Mouse (Mus musculus): ENCODE data around the gene Nxnl1.

The Nxnl1 gene

DNA sequence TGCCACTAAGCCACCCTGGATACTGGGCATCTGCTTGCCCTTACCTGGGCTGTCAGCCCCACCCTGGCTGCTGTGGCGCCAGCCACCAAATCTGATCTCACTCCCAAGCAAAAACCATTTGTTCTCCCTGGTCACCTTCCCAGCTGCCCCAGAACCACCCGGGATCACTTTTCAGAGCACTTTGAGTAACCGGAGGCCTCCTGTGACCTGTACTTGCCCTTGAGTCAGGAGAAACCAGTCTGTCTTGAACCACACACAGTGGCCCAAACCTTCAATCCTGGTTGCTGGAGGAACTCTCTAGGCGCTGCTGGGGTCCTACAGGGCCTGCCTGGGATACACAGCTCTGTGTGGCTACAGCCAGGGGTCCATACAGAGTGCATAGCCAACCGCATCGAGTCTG is 13.6 kb downstream of the Nxnl1 start:
- DNase-seq = no peak

DNA sequence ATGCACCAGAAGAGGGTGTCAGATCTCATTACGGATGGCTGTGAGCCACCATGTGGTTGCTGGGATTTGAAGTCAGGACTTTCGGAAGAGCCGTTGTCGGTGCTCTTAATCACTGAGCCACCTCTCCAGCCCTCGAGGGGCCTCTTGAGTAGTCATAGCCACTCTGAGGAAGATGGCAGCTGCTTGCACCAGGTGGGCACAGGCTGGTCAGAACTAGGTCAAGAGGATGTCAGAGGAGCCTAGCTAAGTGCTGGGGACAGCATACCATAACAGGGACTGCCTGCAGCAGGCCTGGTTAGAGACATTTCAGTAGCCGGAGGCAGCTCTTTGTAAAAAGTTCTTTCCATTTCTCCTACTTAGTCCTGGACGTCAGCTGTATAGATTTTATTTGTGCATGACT is 15.6 kb downstream of the Nxnl1 start:
- DNase-seq = no peak

DNA sequence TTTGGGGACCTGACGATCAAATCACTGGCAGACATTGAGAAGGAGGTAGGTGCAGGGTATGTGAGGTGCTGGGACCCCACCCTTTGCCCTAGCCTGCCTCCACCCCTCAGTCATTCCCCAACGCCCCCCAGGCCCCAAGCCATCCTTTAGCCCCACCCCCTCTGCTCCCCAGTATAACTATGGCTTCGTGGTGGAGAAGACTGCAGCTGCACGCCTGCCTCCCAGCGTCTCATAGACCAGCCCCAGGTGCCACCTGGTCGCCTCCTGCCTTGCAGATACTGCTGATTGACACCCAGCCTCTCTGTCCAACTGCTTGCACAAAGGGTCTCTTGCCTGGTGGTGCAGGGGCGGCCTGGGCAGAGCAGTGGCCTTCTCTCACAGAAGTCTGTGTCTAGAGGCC is 18.8 kb downstream of the Nxnl1 start:
- DNase-seq = no peak

DNA sequence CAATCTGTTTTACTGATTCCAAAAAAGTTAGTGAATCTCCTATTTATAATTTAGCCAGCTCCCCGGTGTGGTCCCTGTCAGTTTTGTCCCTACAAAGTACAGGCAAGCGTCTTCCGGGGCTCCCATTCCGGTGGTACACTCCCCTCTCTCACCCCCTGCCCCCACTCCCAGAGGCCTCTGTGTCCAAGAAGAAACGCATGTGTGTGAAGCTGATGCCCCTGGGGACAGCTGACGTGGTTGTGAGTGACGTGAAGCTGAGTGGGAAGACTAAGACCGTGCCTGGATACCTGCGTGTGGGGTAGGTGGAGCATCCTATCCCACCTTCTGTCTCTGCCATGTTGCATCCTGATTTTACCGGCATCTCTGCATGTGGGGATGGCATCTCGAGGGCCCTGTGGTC is 21.3 kb downstream of the Nxnl1 start:
- no peak for DNase-seq

GRCm38 (mm10) chr8:71543755-71544154 is 22.6 kb downstream of the Nxnl1 start:
- DNase-seq = no peak

- DNase-seq = peak; percentile 97
Measured at GRCm38 (mm10) chr8:71542632-71543343, 23.6 kb downstream of the Nxnl1 start, which contains the start of gene Mvb12a. Gene Mvb12a (plus strand): TSS chr8:71542922.

GRCm38 (mm10) chr8:71537028-71537867 is 29.2 kb downstream of the Nxnl1 start, which contains the start of gene Bst2:
Gene Bst2 (minus strand): TSS chr8:71537456.
- no peak for DNase-seq

DNA sequence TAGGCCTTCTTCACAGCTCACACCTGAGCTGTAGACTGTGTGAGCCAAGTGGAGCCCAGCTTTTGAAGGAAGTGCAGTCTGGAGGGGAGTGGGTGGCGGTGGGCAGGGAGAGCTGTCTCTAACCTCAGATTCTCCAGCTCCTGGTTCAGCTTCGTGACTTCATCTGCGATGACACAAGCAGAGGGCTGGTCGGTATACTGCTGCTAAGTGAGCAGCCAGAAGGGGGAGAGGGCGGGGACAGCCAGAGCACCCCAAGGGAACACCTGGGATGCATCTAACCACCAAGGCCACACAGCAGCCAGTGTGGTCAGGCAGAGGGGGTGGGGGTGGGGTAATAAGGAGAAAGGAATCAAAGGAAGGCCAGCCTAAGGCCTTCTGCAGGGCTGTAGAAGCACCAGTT is 30.7 kb downstream of the Nxnl1 start:
- DNase-seq = no peak

- no peak for DNase-seq
Measured at GRCm38 (mm10) chr8:71534263-71534810, 32.1 kb downstream of the Nxnl1 start.

- DNase-seq = peak; percentile 53
Measured at GRCm38 (mm10) chr8:71530735-71531467, 35.5 kb downstream of the Nxnl1 start.

GRCm38 (mm10) chr8:71528362-71529073 is 37.9 kb downstream of the Nxnl1 start:
- DNase-seq = no peak

DNA sequence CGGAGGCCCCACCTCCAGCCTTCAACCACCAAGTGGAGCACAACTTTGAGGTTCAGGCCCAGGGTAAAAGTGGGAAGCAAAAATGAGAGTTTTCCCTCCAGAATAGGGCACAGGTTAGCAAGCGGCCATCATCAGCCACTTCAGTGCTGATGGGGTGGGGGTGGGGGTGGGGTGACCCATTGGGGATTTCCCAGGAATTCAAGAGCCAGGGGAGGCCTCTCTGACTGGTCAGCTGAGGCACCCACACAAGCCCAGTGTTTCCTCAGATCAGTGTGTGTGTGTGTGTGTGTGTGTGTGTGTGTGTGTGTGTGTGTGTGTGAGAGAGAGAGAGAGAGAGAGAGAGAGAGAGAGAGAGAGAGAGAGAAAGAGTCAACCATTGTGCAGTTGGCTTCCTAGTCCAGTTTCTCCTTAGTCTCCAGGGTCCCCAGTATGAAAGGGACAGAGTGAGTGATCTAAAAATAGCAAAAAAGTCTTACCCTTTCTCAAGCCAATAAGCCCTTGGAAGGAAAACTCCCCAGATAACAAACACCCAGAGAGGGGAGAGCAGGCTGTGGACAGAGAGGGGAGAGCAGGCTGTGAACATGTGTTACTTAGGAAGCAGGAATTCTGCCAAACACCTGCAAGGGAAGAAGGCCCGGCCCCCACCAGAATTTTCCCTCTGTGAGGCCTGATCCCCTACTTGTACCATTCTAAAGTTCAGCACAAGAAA is 39.1 kb downstream of the Nxnl1 start:
- no peak for DNase-seq

DNA sequence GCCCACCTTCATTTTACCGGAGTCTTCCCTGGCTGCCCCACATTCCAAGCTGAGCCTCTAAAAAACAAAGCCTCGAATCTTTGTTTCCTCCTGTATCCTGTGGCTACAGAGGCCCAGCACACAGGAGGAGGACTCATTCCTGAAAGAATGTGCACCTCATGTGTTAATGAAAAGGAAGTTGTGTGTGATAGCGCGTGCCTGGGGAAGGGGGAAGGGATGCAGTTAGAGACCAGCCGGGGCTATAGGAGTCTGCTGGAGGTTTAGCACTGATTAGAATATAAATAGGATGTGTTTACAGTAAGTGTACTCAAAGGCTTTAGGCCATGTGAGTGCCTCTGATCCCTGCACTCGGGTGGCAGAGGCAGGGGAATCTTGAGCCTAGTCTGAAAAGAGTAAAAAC is 40.1 kb downstream of the Nxnl1 start:
- DNase-seq = no peak

- no peak for DNase-seq
Measured at GRCm38 (mm10) chr8:71525226-71526050, 41.0 kb downstream of the Nxnl1 start, which contains the start of gene Ccdc194. Gene Ccdc194 (minus strand): TSS chr8:71525711.

- peak; percentile 88 for DNase-seq
Measured at GRCm38 (mm10) chr8:71521634-71522033, 44.8 kb downstream of the Nxnl1 start.

DNA sequence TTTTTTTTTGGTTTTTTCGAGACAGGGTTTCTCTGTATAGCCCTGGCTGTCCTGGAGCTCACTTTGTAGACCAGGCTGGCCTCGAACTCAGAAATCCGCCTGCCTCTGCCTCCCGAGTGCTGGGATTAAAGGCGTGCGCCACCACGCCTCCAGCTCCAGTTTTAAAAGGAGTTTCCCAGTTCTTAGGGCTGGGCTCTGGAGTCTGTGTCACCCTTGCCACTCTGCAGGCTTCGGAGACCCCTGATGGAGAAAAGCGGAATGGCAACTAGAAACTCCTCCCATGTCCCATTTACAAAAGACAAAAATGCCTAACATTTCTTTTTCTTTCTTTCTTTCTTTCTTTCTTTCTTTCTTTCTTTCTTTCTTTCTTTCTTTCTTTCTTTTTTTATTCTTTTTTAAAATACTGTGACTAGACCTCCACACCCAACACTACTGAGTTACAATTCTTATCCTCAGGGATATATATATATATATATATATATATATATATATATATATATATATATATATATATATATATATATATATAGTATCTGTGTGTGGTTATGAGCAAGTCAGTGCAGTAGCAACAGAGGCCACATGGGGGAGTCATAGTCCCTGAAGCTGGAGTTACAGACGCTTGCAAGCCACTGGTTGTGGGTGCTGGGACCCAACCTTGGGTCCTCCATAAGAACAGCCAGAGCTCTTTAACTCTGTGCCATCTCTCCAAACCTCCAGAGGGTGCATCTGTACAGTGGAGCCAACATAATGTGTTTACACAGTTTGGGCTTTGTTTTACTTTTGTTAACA is 47.2 kb downstream of the Nxnl1 start:
- peak; percentile 30 for DNase-seq

DNA sequence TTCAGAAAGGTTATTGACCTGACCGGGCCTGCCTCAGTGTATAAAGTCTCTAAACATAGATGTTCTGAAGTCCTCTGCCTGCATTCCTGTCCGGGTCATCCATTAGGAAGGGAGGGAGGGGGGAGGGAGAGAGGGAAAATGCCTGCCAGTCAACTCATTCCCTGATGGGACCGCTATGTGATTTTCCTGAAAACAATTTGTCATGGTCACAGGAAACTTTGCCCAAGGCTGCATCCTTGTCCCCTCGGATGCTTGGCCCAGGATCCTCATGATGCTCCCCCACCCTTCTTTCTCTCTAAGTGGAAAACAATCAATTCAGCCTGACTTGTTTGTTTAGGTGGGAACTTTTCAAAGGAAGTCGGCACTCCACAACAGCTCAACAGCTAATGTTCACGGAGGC is 49.6 kb downstream of the Nxnl1 start:
- DNase-seq = no peak

GRCm38 (mm10) chr8:71515043-71515442 is 51.4 kb downstream of the Nxnl1 start:
- no peak for DNase-seq

DNA sequence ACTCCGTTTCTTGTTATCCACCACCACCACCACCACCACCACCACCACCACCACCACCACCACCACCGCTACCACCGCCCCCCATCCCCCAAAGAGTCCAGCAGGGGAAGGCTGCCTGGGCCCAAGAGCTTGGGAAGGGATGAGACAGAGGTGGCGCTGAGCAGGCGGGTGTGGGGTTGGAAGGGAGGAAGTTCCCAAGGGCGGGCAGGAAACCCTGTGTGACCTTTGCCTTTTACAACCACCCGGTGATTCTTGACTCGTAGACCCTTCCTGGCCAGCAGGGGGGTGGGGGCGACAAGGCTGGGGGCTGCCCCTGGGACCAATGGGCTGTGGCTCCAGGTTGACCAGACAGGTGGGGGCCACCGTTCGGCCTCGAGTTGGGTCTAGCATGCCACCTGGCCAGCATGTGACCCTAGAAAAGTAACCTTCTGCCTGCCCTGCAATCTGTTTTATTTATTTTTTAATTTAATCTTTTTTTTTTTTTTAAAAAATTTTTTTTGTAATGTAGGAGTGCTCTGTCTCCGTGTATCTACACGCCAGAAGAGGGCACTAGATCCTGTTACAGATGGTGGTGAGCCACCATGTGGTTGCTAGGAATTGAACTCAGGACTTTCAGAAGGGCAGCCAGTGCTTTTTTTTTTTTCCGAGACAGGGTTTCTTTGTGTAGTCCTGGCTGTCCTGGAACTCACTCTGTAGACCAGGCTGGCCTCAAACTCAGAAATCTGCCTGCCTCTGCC is 53.2 kb downstream of the Nxnl1 start:
- DNase-seq = no peak
